Mouse (Mus musculus) MN1 (cell line): ENCODE measurements at regions not wholly inside any gene's neighbourhood (a gene's known extent, or its start where the extent isn't known, plus 50 kb on each side); places are given as distances from the start of the nearest gene placed in this dataset.

Source experiments
- DNase-seq: peaks from one replicate; pipeline ENCODE4 v3.0.0-alpha.2; 2016; ENCODE audit warnings: low spot score

DNA sequence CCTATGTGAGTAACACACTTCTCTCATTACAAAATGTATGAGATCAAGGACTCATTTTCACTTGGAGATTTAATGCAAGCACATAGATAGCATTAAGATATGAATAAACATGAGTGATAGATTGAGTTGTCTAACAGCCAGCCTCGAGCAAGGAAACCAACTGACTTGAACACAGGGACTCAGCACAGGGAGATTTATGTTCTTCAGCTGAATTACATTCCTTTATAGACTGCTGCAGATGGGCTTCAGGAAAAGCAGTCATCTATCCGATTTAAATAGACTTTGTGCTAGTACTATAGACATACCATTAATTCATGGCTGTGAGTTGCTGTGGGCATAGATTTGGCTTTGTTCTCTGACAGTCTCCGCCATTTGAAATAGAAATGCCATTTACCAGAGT, 661.9 kb downstream of the Cenpc1 start:
- no peak for DNase-seq

DNA sequence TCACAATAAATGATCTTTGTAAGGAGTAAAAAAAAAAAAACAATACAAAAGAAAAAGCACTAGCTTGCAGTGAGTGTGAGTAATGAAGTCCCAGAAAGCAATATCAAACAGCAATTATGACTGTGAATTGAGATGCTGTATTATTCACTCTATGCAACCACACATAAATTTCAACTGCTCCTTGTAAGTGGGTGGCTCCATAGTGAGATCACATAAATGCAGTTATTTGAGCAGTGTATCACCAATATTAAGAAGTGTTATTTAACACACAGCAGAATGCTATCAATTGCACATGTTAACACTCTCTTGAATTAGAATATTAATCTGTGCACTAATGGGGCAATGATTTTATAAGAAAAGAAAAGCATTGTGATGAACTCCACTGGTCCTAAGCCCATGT, 705.0 kb downstream of the Cenpc1 start:
- DNase-seq = no peak

DNA sequence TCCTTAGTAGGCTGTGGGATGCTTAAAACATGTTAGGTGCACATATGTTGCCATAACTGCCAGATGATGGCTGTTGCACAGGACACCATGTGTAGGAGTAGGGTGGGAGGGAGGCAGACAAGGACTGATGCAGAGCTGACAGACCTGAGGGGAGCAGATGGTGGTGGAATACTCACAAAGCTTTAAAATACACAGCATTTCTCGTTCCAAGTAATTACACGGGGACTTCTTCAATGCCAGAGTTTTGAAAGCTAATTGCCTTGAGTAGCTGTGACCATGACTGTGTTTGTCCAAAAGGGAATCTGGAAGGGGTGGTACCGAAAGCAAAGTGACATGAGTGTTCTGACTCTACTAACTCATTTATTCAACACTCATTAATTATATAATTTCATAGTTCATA, 718.6 kb downstream of the Cenpc1 start:
- DNase-seq = no peak

DNA sequence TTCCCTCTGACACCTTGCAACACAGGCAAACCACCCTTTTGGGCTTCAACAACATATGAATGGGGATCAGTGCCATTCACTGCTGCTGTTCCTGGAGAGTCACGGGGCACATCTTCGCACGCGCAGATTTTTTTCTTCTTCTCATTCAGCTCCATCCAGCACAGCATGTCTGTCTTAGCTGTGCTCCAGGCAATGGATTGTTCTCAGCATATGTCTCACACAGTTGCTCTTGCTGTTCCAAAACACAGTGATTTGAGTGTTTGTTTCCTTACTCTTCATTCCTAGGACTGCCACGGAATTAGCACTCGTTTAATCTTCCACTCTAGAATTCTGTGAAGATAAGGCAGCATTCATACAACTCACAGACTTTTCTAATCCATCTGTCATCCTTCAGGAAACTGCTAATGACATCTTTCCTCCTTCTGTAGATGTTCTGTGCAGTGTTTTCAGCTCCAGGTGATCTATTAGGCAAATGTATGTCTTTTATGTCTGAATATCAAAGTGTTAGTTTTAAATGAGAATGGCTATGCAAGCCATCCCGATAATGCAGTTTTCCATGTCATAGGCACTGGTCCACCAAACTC, 719.2 kb downstream of the Cenpc1 start:
- no peak for DNase-seq

DNA sequence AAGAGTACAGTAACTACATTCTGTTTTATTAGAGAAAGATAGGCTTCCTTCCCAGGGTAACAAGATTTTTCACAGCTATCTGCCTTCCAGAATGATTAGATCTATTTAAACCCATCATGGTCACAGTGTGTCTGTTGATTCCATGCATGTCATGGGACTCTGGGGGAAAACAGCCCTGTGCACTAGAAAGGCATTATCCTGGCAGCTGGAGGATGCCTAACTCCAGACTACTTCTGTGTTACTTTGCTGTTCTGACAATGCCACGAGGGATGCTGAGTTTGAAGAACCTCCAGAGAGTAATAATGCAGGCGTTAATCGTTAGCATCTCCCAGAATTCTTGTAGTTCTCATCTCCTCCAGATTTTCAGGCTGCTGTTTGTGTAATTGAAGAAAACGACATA, 724.0 kb downstream of the Cenpc1 start:
- peak; percentile 36 for DNase-seq

DNA sequence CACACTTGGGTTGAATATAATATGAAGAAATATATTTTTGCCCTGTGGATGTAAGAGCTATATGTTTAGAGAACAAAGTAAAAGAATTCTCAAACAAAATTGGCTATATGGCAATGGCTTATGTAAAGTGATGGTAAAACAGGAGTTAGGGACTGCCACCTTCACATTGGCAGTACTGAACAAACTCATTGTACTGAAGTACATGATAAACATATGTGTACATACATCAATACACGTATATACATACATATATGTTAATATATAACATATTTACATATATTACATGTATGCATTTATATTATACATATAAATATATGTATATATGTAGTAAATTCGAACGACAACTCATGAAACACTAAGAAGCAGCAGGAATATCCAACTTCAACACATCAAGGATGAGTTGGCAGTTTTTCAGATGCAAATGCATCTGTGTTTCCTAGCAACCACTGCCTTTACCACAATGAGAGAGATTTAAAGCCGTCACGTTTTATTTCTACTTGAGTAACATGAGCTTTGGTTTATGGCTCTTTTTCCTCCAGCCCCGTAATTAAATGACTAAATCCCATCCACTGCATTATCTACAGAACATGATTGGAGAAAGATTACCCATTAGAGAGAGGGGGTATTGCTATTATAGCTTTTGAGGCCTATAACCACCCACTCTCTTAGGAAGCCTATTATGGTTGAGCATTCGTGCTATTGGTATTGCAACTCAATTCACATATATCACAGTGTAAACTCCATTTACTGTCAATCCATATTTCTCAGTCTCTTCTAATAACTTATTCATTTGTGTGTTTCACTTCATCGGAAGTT, 727.5 kb downstream of the Cenpc1 start:
- DNase-seq = peak; percentile 45

DNA sequence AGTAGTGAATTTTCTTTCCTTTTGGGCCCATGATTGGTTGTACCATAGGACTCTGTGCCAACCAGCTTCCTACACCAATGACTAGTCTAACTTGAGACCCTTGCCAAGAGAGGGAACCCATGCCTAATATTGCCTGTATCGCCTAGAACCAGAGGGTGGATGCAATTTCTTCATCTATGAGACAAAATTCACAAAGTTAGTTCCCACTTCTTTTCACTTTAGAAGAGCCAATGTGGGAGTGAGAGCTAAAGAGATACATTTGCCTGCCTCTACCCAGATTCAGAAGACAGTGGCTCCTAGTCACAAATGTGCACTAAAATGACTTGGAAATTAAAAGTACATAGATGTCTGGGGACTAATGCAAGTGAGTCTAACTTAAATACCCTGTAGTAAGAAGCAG, 728.4 kb downstream of the Cenpc1 start:
- no peak for DNase-seq
